Mouse (Mus musculus) heart, embryonic 15.5 days (tissue): ENCODE results near the gene Ppp1r16b. TPM values are rescaled to one million over a fixed set of nuclear protein-coding genes. Genes with fewer than 3 reads are reported as not detected.

ENCODE experiments used
- ATAC-seq: fragments of 200-750 bp; cut with Nextera tagmentation; replicated peaks from 2 replicates; pipeline ENCODE4 v1.8.0; 2017; ENCODE audit warnings: low read depth, moderate TSS enrichment; ENCODE audit not compliant: insufficient number of reproducible peaks, insufficient read depth, low FRiP score
- H3K27ac ChIP-seq: fragments of 300-500 bp; sonication (generic); 2 replicates; pipeline ENCODE4 v1.5.1; 2015; ENCODE audit warnings: mild to moderate bottlenecking, inconsistent platforms
- H3K27me3 ChIP-seq: fragments of 300-500 bp; sonication (generic); 2 replicates; pipeline ENCODE4 v1.6.1; 2015; ENCODE audit warnings: inconsistent platforms
- H3K36me3 ChIP-seq: fragments of 300-500 bp; sonication (generic); 2 replicates; pipeline ENCODE4 v1.6.1; 2015; ENCODE audit warnings: mild to moderate bottlenecking, inconsistent platforms
- H3K4me1 ChIP-seq: fragments of 300-500 bp; sonication (generic); replicated peaks from 2 replicates; pipeline ENCODE4 v1.6.1; 2015; ENCODE audit warnings: inconsistent platforms
- H3K4me2 ChIP-seq: fragments of 300-500 bp; sonication (generic); 2 replicates; pipeline ENCODE4 v1.6.1; 2015; ENCODE audit warnings: inconsistent platforms, mild to moderate bottlenecking, moderate library complexity
- H3K4me3 ChIP-seq: fragments of 300-500 bp; sonication (generic); 2 replicates; pipeline ENCODE4 v1.5.1; 2015; ENCODE audit warnings: mild to moderate bottlenecking, inconsistent platforms
- H3K9ac ChIP-seq: fragments of 300-500 bp; sonication (generic); 2 replicates; pipeline ENCODE4 v1.6.1; 2015; ENCODE audit warnings: mild to moderate bottlenecking, inconsistent platforms
- H3K9me3 ChIP-seq: fragments of 300-500 bp; sonication (generic); replicated peaks from 2 replicates; pipeline ENCODE4 v1.6.1; 2016; ENCODE audit warnings: inconsistent platforms
- WGBS: fragments of 180-500 bp; shearing (Covaris S2); methylation state at CpG from one replicate; pipeline ENCODE4 v1.1.7; 2015; ENCODE audit warnings: mixed read lengths; 5-methylcytosine and 5-hydroxymethylcytosine counted together
- microRNA counts: library from miRNA; unstranded; fragments of <30 nt; microRNA quantifications from one replicate; lab custom pipeline; 2016
- microRNA-seq: library from miRNA; unstranded; fragments of <30 nt; microRNA quantifications from one replicate; pipeline ENCODE4, GENCODE M21; 2016
- polyA plus RNA-seq: library from polyadenylated mRNA; unstranded; fragments of >200 nt; fragmentation: Nextera tagmentation; extraction: Ambion mirVana; gene quantifications from 2 replicates; pipeline ENCODE4 v1.2.1, GENCODE M21; 2015

Ppp1r16b gene
- polyA plus RNA-seq, 1 experiment from 2014 or later, result 5.2 TPM

DNA sequence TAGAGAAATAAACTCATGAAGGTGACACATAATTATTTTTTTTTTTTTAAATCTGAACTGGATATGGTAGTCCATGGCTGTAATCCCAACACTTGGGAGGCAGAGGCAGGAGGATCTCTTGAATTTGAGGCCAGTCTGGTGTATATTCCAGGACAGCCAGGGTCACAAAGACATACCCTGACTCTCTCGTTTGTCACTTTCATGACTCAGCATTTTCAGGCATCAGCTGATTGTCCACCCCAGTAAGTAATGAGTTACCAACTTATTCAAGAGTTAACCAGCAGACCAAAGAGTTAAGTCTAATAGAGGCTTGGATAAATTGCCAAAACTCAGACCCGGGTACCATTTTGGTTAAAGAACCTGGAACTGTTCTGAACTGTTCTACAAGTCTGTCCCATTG, 130.7 kb downstream of the Ppp1r16b start:
- H3K4me3 ChIP-seq, result no peak overlapping the region
- no peak overlapping the region for H3K27ac ChIP-seq
- no peak overlapping the region for H3K4me2 ChIP-seq
- no peak for ATAC-seq
- peaks cover 20% of the 10 kb centered on the region for H3K4me1 ChIP-seq
- H3K27me3 ChIP-seq, result no peaks in the 10 kb centered on the region
- 89% methylated on average over 2 of the region's 2 CpGs for WGBS
- no peaks in the 10 kb centered on the region for H3K9me3 ChIP-seq
- H3K36me3 ChIP-seq, result peaks cover 3% of the 10 kb centered on the region; the same call in 1 of the 2 replicates
- no peak overlapping the region for H3K9ac ChIP-seq

DNA sequence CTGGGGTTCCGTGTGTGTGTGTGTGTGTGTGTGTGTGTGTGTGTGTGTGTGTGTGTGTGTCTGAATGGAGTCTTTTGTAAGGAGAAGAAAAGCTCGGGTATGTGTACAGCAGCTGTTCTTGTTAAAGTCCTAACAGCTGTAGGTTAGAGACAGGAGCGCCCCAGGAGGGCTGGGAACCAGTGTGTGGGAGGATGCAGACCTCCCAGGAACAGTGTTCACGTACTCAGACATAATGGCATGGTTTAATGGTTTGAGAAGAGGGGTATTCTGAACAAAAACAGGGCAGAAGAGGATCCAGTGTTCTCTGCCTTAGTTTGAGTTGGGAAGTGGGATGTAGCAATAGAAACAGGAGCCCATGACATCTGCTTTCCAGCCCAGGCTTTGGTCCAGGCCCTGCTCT, 134.1 kb downstream of the Ppp1r16b start:
- H3K36me3 ChIP-seq, result peaks cover 24% of the 10 kb centered on the region
- H3K9ac ChIP-seq, result no peak overlapping the region
- no peak for ATAC-seq
- no peaks in the 10 kb centered on the region for H3K9me3 ChIP-seq
- peaks cover 10% of the 10 kb centered on the region for H3K4me1 ChIP-seq
- WGBS, result 71% methylated on average over 4 of the region's 4 CpGs
- H3K27me3 ChIP-seq, result no peaks in the 10 kb centered on the region
- no peak overlapping the region for H3K4me3 ChIP-seq
- H3K4me2 ChIP-seq, result no peak overlapping the region
- H3K27ac ChIP-seq, result no peak overlapping the region

DNA sequence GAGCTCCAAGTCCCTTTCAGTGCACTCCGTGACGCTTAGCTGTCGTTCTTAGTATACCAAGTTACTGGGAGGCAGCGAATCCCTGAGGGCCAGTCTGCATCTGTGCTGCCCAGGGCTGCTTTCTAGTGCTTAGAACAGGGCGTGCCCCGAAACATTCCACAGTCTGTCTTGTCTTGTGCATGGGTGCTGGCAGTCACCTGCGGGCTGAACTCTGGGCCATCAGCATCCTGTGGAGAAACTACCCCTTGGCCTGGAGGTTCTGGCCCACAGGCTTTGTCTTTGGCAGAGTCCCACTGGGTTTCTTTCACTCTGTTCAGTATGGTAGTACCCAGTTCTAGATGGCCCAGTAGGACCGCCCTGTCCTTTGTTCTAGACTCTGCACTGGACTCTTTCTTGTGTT, 135.6 kb downstream of the Ppp1r16b start:
- Histone ChIP-seq H3K4me2 (no peak overlapping the region), H3K27ac (no peak overlapping the region), H3K9ac (no peak overlapping the region), H3K36me3 (peaks cover 29% of the 10 kb centered on the region), H3K4me3 (no peak overlapping the region), H3K9me3 (no peaks in the 10 kb centered on the region), H3K27me3 (no peaks in the 10 kb centered on the region), H3K4me1 (peaks cover 2% of the 10 kb centered on the region)
- 94% methylated on average over 8 of the region's 8 CpGs for WGBS
- no peak for ATAC-seq

DNA sequence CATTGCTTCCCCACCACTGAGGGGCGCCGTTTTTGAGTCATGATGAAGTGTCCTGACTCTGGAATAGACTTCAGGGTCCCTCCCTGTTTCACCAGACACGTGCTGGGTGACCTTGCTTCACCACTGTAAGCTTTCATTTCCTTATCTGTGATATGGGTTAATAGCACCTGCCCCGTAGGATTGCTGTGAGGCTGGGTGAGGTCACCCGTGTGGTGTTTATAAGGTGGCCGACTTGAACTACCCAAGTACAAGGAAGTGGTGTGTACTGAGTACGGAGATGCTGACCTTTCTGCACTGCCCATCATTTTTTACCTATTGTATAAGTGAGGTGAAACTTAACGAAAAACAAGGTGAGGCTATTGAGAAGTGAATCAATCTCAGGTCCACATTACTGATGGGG, 138.4 kb downstream of the Ppp1r16b start:
- H3K27ac ChIP-seq, result no peak overlapping the region
- no peaks in the 10 kb centered on the region for H3K27me3 ChIP-seq
- peaks cover 32% of the 10 kb centered on the region for H3K36me3 ChIP-seq
- WGBS, result 80% methylated on average over 8 of the region's 8 CpGs
- no peaks in the 10 kb centered on the region for H3K9me3 ChIP-seq
- H3K4me2 ChIP-seq, result no peak overlapping the region
- H3K9ac ChIP-seq, result no peak overlapping the region
- no peak overlapping the region for H3K4me3 ChIP-seq
- ATAC-seq, result no peak
- H3K4me1 ChIP-seq, result no peaks in the 10 kb centered on the region

DNA sequence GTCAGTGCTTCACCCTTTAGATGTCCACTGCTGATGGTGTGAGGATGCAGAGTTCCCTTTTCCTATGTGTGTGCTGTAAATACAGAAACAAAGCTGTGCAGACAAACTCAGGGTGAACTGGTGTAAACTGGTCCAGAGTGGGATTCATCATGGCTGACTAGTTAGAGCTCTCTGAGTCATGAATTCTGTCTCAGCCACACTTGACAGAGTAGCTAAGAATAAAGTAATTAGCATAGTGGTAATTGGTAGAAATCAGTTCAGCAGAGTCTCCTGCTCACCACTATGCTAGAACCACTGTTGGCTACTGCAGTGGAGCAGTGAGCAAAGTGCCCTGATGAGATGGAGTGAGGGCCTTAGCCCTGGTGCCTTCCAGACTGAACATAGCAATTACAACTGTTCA, 150.5 kb downstream of the Ppp1r16b start:
- H3K4me2 ChIP-seq, result no peak overlapping the region
- H3K9me3 ChIP-seq, result no peaks in the 10 kb centered on the region
- peaks cover 48% of the 10 kb centered on the region for H3K36me3 ChIP-seq
- no peak for ATAC-seq
- no peaks in the 10 kb centered on the region for H3K27me3 ChIP-seq
- no peak overlapping the region for H3K4me3 ChIP-seq
- no peak overlapping the region for H3K27ac ChIP-seq
- no peaks in the 10 kb centered on the region for H3K4me1 ChIP-seq
- no peak overlapping the region for H3K9ac ChIP-seq

MicroRNAs encoded within 50 kb of the gene (microRNA counts, 519-probe panel; counts per million panel counts)
- microRNA mmu-miR-3474 (lab: Ali Mortazavi, UCI), result 1,895 counts per million, percentile 17 among the panel's probes with 10 or more counts

Small RNAs within 50 kb of the gene (microRNA-seq; reads per million reads assigned to microRNA genes)
- gene Gm26141 (not detected), gene Mir3474 (0.63 reads per million)

Other genes starting within 250 kb of the Ppp1r16b start
- not detected in 2 replicates for gene Adig, start 162.8 kb upstream of the Ppp1r16b start, polyA plus RNA-seq
- not detected in 2 replicates for gene Arhgap40, start 152.6 kb upstream of the Ppp1r16b start, polyA plus RNA-seq
- not detected in 2 replicates for gene Slc32a1, start 54.6 kb upstream of the Ppp1r16b start, polyA plus RNA-seq
- 5.6 and 7.4 TPM in 2 replicates for gene Actr5, start 40.5 kb upstream of the Ppp1r16b start, polyA plus RNA-seq
- 52.3 and 53.3 TPM in 2 replicates for gene Fam83d, start 102.7 kb downstream of the Ppp1r16b start, polyA plus RNA-seq
- gene Dhx35, start 129.4 kb downstream of the Ppp1r16b start, polyA plus RNA-seq, result 11.8 and 12.5 TPM in 2 replicates